Mouse (Mus musculus): Measurements from ENCODE around the gene Sorcs2. TPM values are rescaled to one million over a fixed set of nuclear protein-coding genes. Genes with fewer than 3 reads are reported as not detected.

Gene Sorcs2
- polyA plus RNA-seq, 1 experiment from 2014 or later: 6.0 TPM

- Histone ChIP-seq H3K27ac (ENCODE audit: low read depth, low read length) (no peak overlapping the region), H3K9ac (ENCODE audit: low read depth, low read length) (no peak overlapping the region), H3K4me1 (replicated peaks; ENCODE audit: control insufficient read depth, insufficient read depth, low read length) (peaks cover 2% of the 10 kb centered on the region; the same call in 1 of the 2 replicates), H3K36me3 (ENCODE audit: control insufficient read depth, insufficient read depth, low read length) (no peaks in the 10 kb centered on the region), H3K4me3 (ENCODE audit: low read depth, low read length) (no peak overlapping the region), H3K9me3 (ENCODE audit: control insufficient read depth, low read length) (no peaks in the 10 kb centered on the region), H3K27me3 (ENCODE audit: control insufficient read depth, insufficient read depth, low read length) (no peaks in the 10 kb centered on the region), H3K4me2 (replicated peaks; ENCODE audit: low read depth, low read length) (no peak overlapping the region)
- DNase-seq (ENCODE audit: low spot score) (no peak), ATAC-seq (ENCODE audit: low FRiP score) (no peak)
- 15% methylated on average over 2 of the region's 2 CpGs for WGBS
Observed at GRCm38 (mm10) chr5:36144560-36144959, 253.4 kb downstream of the Sorcs2 start.

- DNase-seq (ENCODE audit: low spot score): no peak
- Histone ChIP-seq H3K27me3 (ENCODE audit: control insufficient read depth, insufficient read depth, low read length) (no peaks in the 10 kb centered on the region), H3K36me3 (ENCODE audit: control insufficient read depth, insufficient read depth, low read length) (no peaks in the 10 kb centered on the region), H3K4me3 (ENCODE audit: low read depth, low read length) (no peak overlapping the region), H3K4me2 (replicated peaks; ENCODE audit: low read depth, low read length) (no peak overlapping the region), H3K9ac (ENCODE audit: low read depth, low read length) (no peak overlapping the region), H3K9me3 (ENCODE audit: control insufficient read depth, low read length) (no peaks in the 10 kb centered on the region), H3K4me1 (replicated peaks; ENCODE audit: control insufficient read depth, insufficient read depth, low read length) (peaks cover 2% of the 10 kb centered on the region; the same call in 1 of the 2 replicates), H3K27ac (ENCODE audit: low read depth, low read length) (no peak overlapping the region)
- no peak for ATAC-seq (ENCODE audit: low FRiP score)
- WGBS: 73% methylated on average over 6 of the region's 6 CpGs
Observed at GRCm38 (mm10) chr5:36141676-36142255, 256.2 kb downstream of the Sorcs2 start.

GRCm38 (mm10) chr5:36141112-36141511, 256.8 kb downstream of the Sorcs2 start:
- Histone ChIP-seq H3K27ac (ENCODE audit: low read depth, low read length) (no peak overlapping the region), H3K4me2 (replicated peaks; ENCODE audit: low read depth, low read length) (no peak overlapping the region), H3K27me3 (ENCODE audit: control insufficient read depth, insufficient read depth, low read length) (no peaks in the 10 kb centered on the region), H3K36me3 (ENCODE audit: control insufficient read depth, insufficient read depth, low read length) (no peaks in the 10 kb centered on the region), H3K9ac (ENCODE audit: low read depth, low read length) (no peak overlapping the region), H3K4me3 (ENCODE audit: low read depth, low read length) (no peak overlapping the region), H3K4me1 (replicated peaks; ENCODE audit: control insufficient read depth, insufficient read depth, low read length) (peaks cover 2% of the 10 kb centered on the region; the same call in 1 of the 2 replicates), H3K9me3 (ENCODE audit: control insufficient read depth, low read length) (no peaks in the 10 kb centered on the region)
- DNase-seq (ENCODE audit: low spot score) (no peak), ATAC-seq (ENCODE audit: low FRiP score) (no peak)
- WGBS: 91% methylated on average over 4 of the region's 4 CpGs

GRCm38 (mm10) chr5:36139766-36140165, 258.2 kb downstream of the Sorcs2 start:
- DNase-seq (ENCODE audit: low spot score) (no peak), ATAC-seq (ENCODE audit: low FRiP score) (no peak)
- Histone ChIP-seq H3K4me3 (ENCODE audit: low read depth, low read length) (no peak overlapping the region), H3K4me2 (replicated peaks; ENCODE audit: low read depth, low read length) (no peak overlapping the region), H3K27me3 (ENCODE audit: control insufficient read depth, insufficient read depth, low read length) (no peaks in the 10 kb centered on the region), H3K27ac (ENCODE audit: low read depth, low read length) (no peak overlapping the region), H3K36me3 (ENCODE audit: control insufficient read depth, insufficient read depth, low read length) (no peaks in the 10 kb centered on the region), H3K9ac (ENCODE audit: low read depth, low read length) (no peak overlapping the region), H3K9me3 (ENCODE audit: control insufficient read depth, low read length) (no peaks in the 10 kb centered on the region), H3K4me1 (replicated peaks; ENCODE audit: control insufficient read depth, insufficient read depth, low read length) (peaks cover 2% of the 10 kb centered on the region; the same call in 1 of the 2 replicates)
- 82% methylated on average over 6 of the region's 6 CpGs for WGBS

- Histone ChIP-seq H3K36me3 (ENCODE audit: control insufficient read depth, insufficient read depth, low read length) (no peaks in the 10 kb centered on the region), H3K9ac (ENCODE audit: low read depth, low read length) (no peak overlapping the region), H3K4me3 (ENCODE audit: low read depth, low read length) (no peak overlapping the region), H3K9me3 (ENCODE audit: control insufficient read depth, low read length) (no peaks in the 10 kb centered on the region), H3K4me1 (replicated peaks; ENCODE audit: control insufficient read depth, insufficient read depth, low read length) (no peaks in the 10 kb centered on the region), H3K27me3 (ENCODE audit: control insufficient read depth, insufficient read depth, low read length) (no peaks in the 10 kb centered on the region), H3K4me2 (replicated peaks; ENCODE audit: low read depth, low read length) (no peak overlapping the region), H3K27ac (ENCODE audit: low read depth, low read length) (no peak overlapping the region)
- WGBS: 87% methylated on average over 3 of the region's 3 CpGs
- ATAC-seq (ENCODE audit: low FRiP score): no peak
- no peak for DNase-seq (ENCODE audit: low spot score)
Observed at GRCm38 (mm10) chr5:36135874-36136542, 261.9 kb downstream of the Sorcs2 start.

DNA sequence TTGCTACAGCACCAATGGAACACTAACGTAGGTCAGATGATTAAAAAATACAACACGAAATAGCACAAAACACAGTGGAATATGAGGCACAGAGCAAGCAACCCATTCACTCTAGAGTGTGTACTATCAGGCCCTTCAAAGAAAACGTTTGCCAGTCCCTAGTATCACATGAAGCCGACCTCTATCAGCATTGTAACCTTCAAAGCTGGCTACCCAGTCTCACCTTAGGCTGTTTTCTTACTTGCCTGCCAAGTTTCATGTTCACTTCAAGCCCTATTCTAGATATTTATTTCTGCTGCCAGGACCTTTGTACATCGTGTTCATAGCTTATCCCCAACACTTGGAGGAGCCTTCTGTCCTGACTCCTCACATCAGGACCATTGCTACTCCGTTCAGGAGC, 263.6 kb downstream of the Sorcs2 start:
- ATAC-seq (ENCODE audit: low FRiP score) (no peak), DNase-seq (ENCODE audit: low spot score) (no peak)
- Histone ChIP-seq H3K36me3 (ENCODE audit: control insufficient read depth, insufficient read depth, low read length) (no peaks in the 10 kb centered on the region), H3K9me3 (ENCODE audit: control insufficient read depth, low read length) (no peaks in the 10 kb centered on the region), H3K27ac (ENCODE audit: low read depth, low read length) (no peak overlapping the region), H3K27me3 (ENCODE audit: control insufficient read depth, insufficient read depth, low read length) (no peaks in the 10 kb centered on the region), H3K4me1 (replicated peaks; ENCODE audit: control insufficient read depth, insufficient read depth, low read length) (no peaks in the 10 kb centered on the region; the same call in 1 of the 2 replicates), H3K4me3 (ENCODE audit: low read depth, low read length) (no peak overlapping the region), H3K9ac (ENCODE audit: low read depth, low read length) (no peak overlapping the region), H3K4me2 (replicated peaks; ENCODE audit: low read depth, low read length) (no peak overlapping the region)
- 88% methylated on average over 6 of the region's 6 CpGs for WGBS

DNA sequence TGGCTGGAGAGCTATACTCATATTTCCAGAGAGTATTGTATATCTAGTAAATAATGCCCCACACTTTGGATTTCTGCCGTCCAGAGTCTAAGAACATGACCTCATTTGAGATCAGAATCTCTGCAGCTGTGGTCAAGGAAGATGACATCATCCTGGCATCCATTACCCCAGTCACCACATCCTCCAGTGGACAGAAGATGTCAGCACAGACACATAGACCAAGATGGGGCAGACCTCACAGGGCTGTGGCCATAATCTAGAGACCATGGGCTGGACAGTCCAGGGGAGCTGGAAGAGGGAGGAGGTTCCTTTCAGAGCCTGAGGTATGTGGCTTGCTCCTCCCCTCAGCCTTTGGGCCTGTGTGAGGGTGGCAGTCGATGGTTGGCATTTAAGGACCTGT, 264.0 kb downstream of the Sorcs2 start:
- Histone ChIP-seq H3K4me1 (replicated peaks; ENCODE audit: control insufficient read depth, insufficient read depth, low read length) (no peaks in the 10 kb centered on the region; the same call in 1 of the 2 replicates), H3K27ac (ENCODE audit: low read depth, low read length) (no peak overlapping the region), H3K4me3 (ENCODE audit: low read depth, low read length) (no peak overlapping the region), H3K4me2 (replicated peaks; ENCODE audit: low read depth, low read length) (no peak overlapping the region), H3K9ac (ENCODE audit: low read depth, low read length) (no peak overlapping the region), H3K36me3 (ENCODE audit: control insufficient read depth, insufficient read depth, low read length) (no peaks in the 10 kb centered on the region), H3K27me3 (ENCODE audit: control insufficient read depth, insufficient read depth, low read length) (no peaks in the 10 kb centered on the region), H3K9me3 (ENCODE audit: control insufficient read depth, low read length) (no peaks in the 10 kb centered on the region)
- no peak for ATAC-seq (ENCODE audit: low FRiP score)
- DNase-seq (ENCODE audit: low spot score): no peak
- WGBS: 72% methylated on average over 2 of the region's 2 CpGs

DNA sequence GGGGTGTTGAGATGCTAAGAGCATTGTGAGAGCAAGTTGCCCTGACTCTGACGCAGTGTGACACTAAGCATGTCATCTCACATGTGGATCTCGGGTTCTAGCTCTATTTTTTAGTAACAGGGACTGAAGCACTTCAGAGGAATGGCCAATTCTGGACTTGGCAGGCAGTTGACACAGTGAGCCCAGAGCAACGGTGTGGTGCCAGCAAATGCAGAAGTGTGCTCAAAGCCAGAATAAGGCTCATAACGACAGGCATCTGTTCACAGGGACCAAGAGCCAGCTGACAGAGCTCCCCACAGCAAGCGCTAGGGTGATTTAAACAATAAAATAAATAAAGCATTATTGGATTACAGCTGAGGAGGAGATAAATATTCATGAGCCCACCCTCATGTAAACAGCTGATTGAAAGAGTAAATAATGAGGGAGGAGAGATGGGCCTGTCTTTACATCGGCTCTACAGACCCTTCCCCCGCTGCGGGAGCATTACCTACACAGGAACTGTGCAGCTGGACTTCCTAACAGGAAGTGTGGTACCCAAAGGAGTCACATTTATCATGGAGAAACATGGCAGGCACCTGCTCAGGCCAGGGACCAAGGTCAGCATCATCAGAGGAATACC, 267.4 kb downstream of the Sorcs2 start:
- 56% methylated on average over 8 of the region's 8 CpGs for WGBS
- Histone ChIP-seq H3K36me3 (ENCODE audit: control insufficient read depth, insufficient read depth, low read length) (no peaks in the 10 kb centered on the region), H3K9me3 (ENCODE audit: control insufficient read depth, low read length) (no peaks in the 10 kb centered on the region), H3K27ac (ENCODE audit: low read depth, low read length) (no peak overlapping the region), H3K4me2 (replicated peaks; ENCODE audit: low read depth, low read length) (no peak overlapping the region), H3K9ac (ENCODE audit: low read depth, low read length) (no peak overlapping the region), H3K4me1 (replicated peaks; ENCODE audit: control insufficient read depth, insufficient read depth, low read length) (no peaks in the 10 kb centered on the region; the same call in 1 of the 2 replicates), H3K4me3 (ENCODE audit: low read depth, low read length) (no peak overlapping the region), H3K27me3 (ENCODE audit: control insufficient read depth, insufficient read depth, low read length) (no peaks in the 10 kb centered on the region)
- no peak for ATAC-seq (ENCODE audit: low FRiP score)
- DNase-seq (ENCODE audit: low spot score): no peak

DNA sequence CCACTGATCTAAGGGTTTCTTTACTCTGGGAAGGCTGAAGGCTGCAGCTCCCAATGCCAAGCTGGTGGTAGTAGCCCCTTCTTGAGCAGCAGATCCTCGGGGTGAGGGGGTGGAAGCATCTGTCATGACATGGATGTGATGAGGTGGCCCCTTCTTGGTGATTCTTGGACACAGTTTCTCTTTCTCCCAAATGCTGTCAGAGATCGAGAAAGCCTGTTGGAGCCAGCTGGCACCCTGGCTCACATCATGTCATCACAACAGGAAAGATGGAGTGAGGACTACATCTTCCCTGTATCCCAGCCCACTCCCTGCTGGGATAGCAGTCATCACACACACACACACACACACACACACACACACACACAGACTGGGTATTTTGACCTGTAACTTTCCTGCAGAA, 268.3 kb downstream of the Sorcs2 start:
- H3K9me3 ChIP-seq (ENCODE audit: control insufficient read depth, low read length): no peaks in the 10 kb centered on the region
- WGBS: 56% methylated on average over 2 of the region's 2 CpGs
- no peak for ATAC-seq (ENCODE audit: low FRiP score)
- no peak overlapping the region for H3K4me3 ChIP-seq (ENCODE audit: low read depth, low read length)
- no peak overlapping the region for H3K9ac ChIP-seq (ENCODE audit: low read depth, low read length)
- no peaks in the 10 kb centered on the region for H3K36me3 ChIP-seq (ENCODE audit: control insufficient read depth, insufficient read depth, low read length)
- no peaks in the 10 kb centered on the region; the same call in 1 of the 2 replicates for H3K4me1 ChIP-seq (replicated peaks; ENCODE audit: control insufficient read depth, insufficient read depth, low read length)
- DNase-seq (ENCODE audit: low spot score): no peak
- H3K4me2 ChIP-seq (replicated peaks; ENCODE audit: low read depth, low read length): no peak overlapping the region
- H3K27me3 ChIP-seq (ENCODE audit: control insufficient read depth, insufficient read depth, low read length): no peaks in the 10 kb centered on the region
- no peak overlapping the region for H3K27ac ChIP-seq (ENCODE audit: low read depth, low read length)
